Mouse (Mus musculus) urinary bladder, postnatal 25 days (tissue): ENCODE results near the gene Mc1r.

Experiments used
- DNase-seq: peaks from one replicate; pipeline ENCODE4 v3.0.0; 2022; ENCODE audit warnings: low spot score

The Mc1r gene

DNA sequence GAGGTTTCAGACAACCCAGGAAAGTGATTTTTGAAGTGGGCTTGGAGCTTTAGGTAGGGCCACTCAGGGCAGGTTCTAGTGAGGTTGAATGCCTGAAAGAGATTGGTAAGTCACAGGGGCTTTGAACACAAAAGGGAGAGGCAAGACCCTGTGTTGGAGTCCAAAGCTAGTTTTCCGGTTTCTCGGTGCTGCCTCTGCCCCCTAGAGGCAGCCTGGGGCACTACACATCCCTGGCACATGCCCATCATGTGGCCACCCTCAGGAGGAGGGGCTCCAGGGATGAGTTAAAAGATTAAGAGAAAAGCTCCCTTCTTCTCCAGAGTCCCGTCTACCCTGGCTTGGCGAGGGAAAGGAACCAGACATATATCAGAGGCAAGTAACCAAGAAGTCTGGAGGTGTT lies at the start of gene Mc1r:
Gene Mc1r, plus strand, starts transcription at position 322 of the 400 bp plus-strand sequence.
- peak; percentile 46 for DNase-seq

DNA sequence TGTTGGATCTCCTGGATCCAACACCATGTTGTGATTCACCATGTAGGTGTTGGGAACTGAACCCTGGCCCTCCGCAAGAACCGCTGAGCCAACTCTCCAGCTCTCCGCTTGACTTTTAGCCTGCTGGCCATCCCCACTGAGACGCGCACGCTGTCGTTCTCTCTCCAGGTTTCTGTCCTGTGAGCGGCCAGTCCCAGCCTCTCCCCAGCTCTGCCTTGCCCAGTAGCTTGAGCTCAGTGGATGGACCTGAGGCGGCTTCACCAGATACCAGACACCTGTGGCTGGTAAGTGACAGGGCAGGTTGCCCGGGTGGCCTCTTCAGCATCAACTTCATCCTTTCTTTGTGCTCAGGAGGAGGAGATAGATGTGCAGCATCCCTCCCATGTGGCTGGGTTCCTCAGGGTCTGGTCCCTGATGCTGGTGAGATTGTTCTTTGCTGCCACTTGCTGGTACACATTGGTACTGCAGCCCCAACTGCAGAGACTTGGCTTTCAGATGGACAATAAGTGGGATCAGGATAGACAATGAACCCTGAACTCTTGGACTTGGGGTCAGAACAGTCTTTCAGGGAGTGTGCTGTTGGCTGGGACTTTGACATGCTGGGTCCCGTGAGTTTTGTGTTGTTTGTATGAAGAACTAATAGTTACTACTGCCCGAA lies 45.7 kb upstream of the Mc1r start:
- DNase-seq, result peak; percentile 74

DNA sequence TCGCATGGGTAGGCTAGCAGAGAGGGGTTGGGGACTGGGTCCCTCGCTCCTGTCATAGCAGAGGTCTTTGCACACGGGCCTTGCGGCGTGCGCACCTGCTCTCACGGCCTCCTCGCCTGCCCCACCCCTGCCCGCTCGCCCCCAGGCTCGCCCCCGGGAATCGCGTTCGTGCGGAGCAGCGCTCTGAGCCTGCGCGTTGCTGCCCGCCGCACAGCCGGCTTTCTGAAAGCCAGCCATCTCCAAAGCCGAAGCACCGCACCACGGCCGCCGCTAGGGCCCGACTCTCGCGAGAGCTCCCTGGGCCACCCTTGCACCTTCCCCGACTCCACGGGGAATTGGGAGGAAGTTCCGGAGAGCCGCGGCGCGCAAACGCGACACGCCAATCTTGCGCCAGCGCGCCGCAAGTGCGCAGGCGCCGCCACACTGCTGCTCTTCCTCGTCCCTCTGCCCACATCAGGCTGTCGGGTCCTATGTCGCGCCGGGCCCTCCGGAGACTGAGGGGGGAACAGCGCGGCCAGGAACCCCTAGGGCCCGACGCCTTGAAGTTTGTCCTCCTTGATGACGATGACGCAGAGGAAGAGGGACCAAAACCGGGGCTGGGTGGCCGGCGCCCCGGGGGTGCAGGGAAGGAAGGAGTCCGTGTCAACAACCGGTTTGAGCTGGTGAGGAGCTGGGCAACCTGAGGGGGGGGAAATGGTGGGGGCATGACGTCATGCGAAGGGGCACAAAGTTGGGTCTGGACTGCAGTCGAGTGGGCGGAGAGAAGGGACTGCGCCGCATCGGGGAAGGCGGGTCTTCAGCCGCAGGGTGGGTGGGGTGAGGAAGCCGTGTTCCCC lies 33.3 kb upstream of the Mc1r start, which contains the start of gene Tcf25:
Gene Tcf25, plus strand, starts transcription at position 351 of the 836 bp plus-strand sequence.
- DNase-seq, result peak; percentile 91

DNA sequence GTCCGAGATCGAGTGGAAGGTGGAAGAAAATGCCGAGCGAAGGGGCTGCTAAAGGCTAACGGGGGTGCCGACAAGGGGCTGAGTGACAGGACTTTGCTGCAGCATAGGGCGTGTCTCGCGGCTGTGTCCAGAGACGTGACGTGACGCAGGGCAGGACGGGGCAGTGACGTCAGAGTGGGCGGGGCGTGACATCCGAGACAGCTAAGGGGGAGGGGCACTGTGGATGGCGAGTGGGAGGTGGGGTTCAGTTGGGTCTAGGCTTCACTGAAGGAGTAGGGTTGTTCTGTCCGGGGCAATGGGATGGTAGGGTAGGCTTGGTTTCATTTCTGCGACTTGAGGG lies 32.7 kb upstream of the Mc1r start:
- DNase-seq, result peak; percentile 98

DNA sequence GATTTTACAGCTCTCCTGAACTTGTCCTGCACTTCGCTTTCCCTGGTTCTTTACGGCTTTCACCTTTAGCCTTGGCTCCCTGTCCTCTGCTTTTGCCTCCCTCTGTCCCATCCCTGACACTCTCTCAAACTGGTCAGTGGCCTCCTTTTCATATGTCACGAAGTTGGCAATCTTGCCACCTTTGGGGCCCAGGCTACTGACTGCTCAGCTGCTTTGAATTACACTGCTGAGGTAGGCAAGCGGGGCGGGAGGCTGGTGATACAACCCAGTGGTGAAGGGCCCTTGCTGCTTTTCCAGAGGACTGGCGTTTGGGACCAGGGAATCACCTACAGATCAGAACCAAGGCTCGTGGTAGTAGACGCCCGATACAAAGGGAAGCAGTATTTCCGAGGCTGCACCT lies 31.2 kb upstream of the Mc1r start:
- no peak for DNase-seq

DNA sequence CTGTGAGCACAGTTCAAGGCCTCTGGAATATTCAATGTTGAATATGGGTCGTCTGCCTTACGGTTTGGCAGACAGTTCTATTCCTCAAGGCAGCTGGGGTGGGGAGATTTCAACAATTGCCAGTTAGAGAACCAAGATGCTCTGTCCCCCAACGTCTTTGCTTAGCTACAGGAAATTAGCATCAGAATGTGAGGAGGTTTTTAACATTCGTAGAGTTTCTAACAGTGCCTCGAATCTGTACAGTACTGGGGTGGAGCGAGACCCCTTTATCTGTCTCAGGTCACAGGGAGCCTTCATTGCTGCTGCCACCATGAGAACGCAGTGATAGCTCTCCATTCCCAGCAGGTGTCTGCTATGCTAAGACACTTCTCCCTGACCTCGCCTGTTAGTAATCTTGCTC lies 30.8 kb upstream of the Mc1r start:
- no peak for DNase-seq

DNA sequence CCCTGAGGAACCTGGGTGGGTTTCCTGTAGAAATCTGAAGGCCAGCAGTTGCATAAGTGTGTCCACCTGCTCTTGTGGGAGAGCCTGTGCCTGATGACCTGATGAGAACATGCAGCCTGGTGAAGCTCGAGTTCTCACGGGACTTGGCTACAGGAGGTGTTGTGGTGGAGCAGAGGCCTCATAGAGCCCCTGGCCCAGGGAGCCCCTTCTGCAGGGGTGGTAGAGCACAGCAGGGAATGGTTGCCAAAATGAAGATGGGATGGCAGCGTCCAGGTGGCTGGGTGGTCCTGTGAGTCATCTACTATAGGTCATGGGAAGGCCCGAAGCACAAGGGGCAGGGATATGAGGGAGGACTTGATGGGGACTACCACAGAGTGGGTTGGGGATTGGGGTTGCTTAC lies 25.2 kb upstream of the Mc1r start:
- no peak for DNase-seq

DNA sequence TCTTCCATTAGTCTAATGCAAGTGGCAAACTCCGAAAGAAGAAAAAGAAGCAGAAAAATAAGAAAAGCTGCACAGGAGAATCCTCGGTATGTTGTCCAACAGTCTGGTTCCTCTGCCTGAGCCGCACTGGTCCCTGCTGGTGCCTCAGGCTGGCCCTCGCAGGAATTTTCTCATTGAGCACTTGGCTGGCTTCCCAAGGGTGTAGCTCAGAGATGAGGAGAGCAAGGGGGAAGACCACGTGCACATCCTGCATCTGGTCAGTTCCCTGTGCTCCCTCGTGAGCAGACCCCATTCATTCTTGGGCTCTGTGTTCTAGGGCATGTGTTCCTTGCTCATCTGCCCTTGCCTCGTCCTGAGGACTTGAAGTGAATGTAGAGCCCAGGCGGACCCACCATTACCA lies 24.4 kb upstream of the Mc1r start:
- no peak for DNase-seq

DNA sequence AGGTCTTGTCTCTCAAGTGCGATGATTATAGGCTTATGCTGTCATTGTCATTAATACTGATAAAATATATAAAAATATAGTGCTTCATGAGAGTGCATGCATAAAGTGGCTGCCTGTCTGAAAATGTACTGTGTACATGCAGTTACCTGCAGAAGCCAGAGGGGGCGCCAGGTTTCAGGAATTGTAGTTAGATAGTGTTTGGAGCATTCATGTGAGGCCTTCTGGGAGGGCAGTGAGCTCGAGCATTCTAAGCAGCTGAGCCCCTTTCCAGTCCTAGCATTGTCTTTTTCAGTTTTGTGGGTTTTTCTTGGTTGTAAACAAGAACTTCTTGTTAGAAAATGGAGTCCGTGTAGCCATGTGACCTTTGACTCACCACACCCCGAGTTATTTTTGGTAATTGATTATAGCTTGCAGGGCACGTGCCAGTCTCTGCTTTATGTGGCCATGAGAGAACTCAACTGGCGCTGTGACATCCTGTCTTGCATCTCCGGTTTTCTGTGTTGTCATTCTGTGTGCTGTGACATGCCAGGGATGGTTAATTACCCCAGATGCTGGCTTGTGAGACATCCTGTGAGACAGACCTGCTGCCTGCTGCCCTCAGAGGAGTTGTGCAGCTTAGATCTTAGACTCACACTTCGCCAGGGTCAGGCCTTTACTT lies 21.9 kb upstream of the Mc1r start:
- DNase-seq, result no peak

DNA sequence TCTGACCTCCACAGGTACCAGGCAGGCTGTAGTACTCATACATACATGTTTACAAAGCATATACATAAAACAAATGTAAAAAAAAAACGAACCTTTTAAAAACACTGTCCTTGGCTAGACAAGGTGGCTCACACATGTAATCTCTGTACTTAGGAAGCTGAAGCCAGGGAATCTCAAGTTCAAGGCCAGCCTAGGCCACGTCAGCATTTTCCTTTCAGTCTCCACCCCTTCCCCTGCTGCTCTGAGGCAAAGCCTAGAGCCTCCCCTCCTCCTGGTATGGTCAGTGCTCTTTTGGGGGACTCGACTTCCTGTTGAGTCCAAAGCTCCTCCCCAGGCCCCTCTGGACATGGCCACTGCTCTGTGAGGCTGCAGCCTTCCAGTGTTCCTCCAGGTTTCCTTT lies 19.9 kb upstream of the Mc1r start:
- DNase-seq, result no peak

DNA sequence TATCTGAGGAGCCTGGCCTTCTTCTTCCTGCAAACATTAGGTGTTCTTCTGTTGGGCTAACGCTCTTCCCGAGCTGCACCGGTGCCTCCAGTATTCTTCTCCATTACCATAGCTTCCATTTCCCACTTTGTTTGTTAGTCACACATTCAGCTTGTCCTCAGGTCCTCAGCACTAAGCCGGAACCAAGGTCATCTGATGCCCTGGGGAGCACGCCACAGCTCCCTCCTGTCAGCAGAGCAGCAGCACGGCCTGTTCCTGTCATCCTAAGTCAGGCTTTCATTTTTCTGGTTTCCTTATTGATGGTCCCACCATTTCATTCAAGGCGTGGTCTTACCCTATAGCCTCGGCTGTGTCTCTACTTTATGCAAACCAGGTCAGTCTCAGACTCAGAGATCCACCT lies 19.1 kb upstream of the Mc1r start:
- DNase-seq, result no peak

DNA sequence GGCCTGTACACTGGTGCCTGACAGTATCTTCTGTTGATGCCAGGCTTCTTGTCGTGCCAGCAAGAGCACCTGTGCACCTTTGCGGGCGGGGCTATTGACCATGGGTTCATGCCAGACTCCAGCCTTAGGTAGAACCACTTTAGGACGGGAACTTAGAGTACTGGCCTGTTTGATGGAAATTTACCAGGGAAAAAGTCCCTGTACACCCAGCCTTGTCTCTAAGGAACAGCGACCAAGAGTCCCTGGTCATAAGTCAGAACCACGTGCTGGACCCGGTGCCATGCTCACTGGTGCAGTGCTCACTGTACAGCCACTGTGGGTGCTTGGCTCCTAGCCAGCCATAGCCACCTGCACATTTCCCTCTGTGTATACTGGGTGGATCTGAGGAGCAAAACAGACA lies 17.9 kb upstream of the Mc1r start:
- no peak for DNase-seq

DNA sequence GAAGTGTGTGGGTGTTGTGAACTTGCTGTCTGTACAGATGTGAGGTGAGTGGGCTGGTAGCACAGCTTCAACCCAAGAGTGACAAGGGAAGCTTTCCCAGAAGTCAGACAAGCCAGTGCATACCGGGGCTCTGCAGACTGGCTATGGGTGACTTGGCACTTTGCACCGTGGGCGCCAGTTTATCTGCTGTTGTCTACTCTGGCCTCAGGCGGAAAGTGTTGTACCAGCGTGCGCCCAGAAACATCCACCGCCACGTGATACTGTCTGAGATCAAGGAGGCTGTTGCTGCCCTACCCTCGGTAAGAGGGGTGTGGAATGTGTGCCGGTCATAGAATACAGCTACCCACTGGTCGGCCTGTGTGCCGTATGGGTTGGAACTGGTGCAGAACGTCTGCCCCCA lies 8.6 kb upstream of the Mc1r start:
- no peak for DNase-seq

DNA sequence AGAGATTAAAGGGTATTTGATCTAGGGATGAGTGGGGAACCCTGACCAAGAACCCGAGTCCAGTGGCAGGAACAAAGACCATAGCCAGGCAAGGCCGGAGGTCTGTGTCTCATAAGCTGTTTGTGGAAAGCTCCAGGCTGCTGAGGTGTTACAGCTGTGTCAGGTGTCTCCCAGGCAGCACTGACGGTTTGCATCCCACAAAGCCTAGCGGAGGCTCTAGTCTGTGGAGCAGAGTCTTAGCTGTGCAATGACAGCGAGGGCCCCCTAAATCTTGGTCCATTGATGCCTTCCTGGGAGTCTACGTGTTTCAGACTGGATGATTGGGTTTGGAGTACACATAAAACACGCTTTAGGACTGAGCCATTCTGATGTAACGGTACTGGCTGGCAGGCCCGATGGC lies 5.0 kb upstream of the Mc1r start:
- no peak for DNase-seq

DNA sequence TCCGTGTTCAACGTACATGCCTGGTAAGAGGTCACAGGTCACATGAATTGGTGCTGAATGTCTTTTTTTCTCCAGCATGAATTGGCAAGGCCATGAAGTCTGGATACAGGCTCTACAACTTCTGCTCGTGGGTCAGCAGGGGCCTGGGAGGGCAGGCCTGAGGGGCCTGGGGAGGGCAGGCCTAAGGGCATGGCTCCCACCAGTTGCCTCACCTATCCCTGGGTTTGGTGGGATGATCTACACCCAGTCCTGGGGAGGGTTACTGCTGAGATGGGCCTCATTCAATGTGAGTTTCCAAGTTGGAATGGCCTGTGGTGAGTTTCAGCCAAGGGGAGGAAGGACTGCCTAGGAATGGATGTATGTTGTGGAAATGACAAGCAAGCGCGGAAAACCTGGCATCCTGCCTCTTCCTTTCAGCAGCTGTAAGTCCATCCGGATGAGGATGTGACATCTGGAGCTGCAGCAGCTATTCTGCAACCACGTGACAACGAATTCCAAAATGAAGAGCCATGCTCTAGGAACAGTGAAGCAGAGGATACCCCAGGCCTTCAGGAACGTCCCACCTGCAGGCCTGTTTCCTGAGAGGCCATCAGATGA lies 4.1 kb upstream of the Mc1r start:
- no peak for DNase-seq

DNA sequence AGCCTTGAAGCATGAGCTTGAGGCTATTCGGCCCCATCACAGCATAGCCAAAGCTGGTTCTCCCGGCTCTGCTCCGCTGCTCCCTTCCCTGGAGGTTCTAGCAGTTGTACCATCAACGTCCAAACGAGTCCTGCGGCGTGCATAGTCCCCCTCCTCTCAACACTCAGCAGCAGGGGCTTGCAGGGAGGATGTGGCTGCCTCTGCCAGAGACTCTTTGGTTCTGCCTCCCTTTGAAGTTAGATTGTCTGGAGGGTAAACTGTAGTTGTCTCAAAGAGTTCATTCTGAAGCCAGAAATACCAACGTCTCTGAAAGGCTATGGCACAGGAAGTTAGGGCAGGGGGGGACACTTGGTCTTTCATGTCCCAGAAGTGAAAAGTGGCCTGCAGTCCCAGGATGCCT lies 2.4 kb upstream of the Mc1r start:
- no peak for DNase-seq

DNA sequence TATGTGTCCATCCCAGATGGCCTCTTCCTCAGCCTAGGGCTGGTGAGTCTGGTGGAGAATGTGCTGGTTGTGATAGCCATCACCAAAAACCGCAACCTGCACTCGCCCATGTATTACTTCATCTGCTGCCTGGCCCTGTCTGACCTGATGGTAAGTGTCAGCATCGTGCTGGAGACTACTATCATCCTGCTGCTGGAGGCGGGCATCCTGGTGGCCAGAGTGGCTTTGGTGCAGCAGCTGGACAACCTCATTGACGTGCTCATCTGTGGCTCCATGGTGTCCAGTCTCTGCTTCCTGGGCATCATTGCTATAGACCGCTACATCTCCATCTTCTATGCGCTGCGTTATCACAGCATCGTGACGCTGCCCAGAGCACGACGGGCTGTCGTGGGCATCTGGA lies 705 bp downstream of the Mc1r start:
- DNase-seq, result no peak

DNA sequence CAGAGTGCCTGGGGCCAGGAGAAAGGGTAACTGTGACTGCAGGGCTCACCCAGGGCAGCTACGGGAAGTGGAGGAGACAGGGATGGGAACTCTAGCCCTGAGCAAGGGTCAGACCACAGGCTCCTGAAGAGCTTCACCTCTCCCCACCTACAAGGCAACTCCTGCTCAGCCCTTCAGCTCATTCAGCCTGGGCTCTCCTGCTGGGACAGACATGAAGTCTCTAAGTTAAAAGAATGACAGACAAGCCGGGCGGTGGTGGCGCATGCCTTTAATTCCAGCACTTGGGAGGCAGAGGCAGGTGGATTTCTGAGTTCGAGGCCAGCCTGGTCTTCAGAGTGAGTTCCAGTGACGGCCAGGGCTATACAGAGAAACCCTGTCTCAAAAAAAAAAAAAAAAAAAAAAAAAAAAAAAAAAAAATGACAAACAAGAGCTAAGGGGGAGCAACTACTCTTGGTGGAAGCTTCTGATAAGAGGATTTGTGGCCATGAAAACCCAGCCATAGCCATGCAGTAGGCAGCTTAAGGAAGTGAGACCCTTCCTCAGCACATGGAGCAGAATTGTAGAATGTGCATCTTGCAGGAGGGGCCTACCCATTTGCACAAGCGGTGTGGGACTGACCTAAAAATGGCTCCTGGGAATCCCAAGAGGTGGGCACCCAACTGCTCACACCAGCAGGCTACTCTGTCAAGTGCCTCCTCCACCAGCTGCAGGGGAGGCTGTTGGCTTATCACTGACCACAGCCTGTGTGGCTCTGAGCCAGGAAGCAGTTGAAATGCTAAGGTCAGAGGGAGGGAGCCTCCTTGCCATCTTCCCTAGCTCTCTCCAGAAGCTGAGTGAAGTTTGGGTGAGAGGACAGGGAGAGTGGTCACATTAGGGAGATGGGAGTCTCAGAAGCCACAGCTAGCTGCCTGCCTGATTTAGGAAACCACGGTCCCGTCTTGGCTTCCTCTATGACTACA lies 2.0 kb downstream of the Mc1r start:
- DNase-seq, result no peak

DNA sequence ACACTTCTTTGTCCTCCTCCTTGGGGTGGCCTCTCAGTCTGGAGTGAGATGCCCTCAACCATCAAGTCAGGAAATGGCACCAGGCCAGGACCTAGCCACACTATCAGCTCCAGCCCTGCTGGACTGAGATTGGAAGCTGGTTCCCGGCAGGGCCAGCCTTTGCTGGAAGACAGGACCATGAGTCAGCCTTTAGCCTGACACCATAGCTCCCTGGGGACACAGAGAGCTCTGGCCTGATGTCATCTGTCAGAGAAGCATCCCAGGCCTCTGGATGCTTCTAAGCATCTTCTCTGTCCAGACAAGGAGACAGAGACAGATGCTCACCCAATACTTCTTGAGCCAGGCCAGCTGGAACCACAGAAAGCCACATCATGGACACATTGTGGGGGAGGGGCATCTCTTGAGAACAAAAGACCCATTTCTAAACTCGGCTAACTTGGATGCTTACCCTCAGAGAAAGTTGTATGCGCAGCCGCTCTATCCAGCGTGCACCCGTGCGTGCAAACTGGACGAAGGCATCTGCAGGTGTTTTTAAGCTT lies 3.2 kb downstream of the Mc1r start:
- no peak for DNase-seq

DNA sequence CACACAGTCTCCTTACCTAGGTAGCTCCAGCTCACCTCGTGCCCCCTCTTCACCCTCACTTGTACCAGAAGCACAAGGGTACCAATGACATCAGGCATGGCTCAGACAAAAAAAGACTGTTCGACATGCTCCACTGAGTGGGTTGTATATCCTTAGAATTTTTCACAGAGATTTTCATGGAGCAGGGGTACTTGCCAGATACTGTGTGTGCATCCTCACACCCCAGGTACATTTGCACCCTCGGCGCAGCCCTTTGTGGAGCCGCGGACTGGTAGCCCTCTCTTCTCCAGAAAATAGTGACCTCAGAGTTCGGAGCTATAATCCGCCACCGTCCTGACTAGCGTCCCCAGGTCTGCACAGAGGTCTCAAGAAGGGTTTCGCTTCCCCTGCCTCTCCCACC lies 3.9 kb downstream of the Mc1r start:
- DNase-seq, result no peak

DNA sequence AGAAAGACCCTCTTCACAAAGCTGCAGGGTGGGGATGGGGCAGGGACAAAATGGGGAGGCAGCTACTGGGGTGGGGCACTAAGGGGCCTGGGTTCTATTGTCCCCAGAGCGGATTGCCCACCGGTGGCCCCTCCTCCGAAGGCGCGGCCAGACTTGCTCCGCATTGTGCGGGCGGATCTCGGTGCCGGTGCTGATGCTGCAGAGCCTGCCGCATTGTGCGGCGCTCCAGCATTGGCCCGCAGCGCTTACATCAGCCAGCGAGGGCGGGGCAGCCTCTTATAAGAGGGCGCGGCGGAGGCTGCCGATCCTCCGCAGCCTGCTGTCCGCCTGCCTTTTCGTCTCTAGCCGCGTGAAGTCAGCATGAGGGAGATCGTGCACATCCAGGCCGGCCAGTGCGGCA lies 4.3 kb downstream of the Mc1r start, which contains the start of gene Tubb3:
Gene Tubb3, plus strand, starts transcription at position 179 of the 400 bp plus-strand sequence.
- peak; percentile 21 for DNase-seq
